Mouse (Mus musculus): ENCODE measurements around the gene Gm26741. TPM values are rescaled to one million over a fixed set of nuclear protein-coding genes. Genes with fewer than 3 reads are reported as not detected.
"Not testable (repeated sequence)": the region's sequence is repeated elsewhere in the genome, so short reads cannot be mapped to it uniquely, and the experiment has no call there.

Gene Gm26741
- total RNA-seq (2014; rRNA removed) (not detected in 2 replicates), polyA plus RNA-seq (2015; fragmentation: Nextera tagmentation; extraction: Ambion mirVana) (not detected in 2 replicates)

- DNase-seq (ENCODE audit: low spot score), result no peak
- no peak for TF ChIP-seq CTCF (IDR thresholded peaks at IDR 0.05)
- H3K9me3 ChIP-seq (ENCODE audit: low read length), result no peaks in the 10 kb centered on the region
- no peak within 1 kb of the TSS for H3K27ac ChIP-seq (ENCODE audit: low read depth, low read length)
- no peaks in the 10 kb centered on the region for H3K4me1 ChIP-seq (ENCODE audit: insufficient read depth, low read length)
- H3K4me3 ChIP-seq (ENCODE audit: low read depth, low read length), result no peak within 1 kb of the TSS
- H3K36me3 ChIP-seq (ENCODE audit: insufficient read depth, low read length), result no peaks in the 10 kb centered on the region
- no peaks in the 10 kb centered on the region for H3K27me3 ChIP-seq (ENCODE audit: insufficient read depth, low read length)
- 90% methylated on average over 2 of the region's 2 CpGs for WGBS
- H3K9ac ChIP-seq (replicated peaks; ENCODE audit: low read length, poor library complexity, severe bottlenecking), result no peak within 1 kb of the TSS
- no peak within 1 kb of the TSS for H3K4me2 ChIP-seq (ENCODE audit: low read depth, low read length, poor library complexity, severe bottlenecking)
- no peak for ATAC-seq (ENCODE audit: low FRiP score)
Observed at GRCm38 (mm10) chr10:52358467-52358866, at the start of gene Gm26741. Gene Gm26741, plus strand, starts transcription at chr10:52358767.

- Histone ChIP-seq H3K4me1 (ENCODE audit: insufficient read depth, low read length) (no peaks in the 10 kb centered on the region), H3K36me3 (ENCODE audit: insufficient read depth, low read length) (no peaks in the 10 kb centered on the region), H3K9me3 (ENCODE audit: low read length) (no peaks in the 10 kb centered on the region), H3K27me3 (ENCODE audit: insufficient read depth, low read length) (no peaks in the 10 kb centered on the region), H3K9ac (replicated peaks; ENCODE audit: low read length, poor library complexity, severe bottlenecking) (no peak overlapping the region), H3K4me3 (ENCODE audit: low read depth, low read length) (no peak overlapping the region), H3K4me2 (ENCODE audit: low read depth, low read length, poor library complexity, severe bottlenecking) (no peak overlapping the region), H3K27ac (ENCODE audit: low read depth, low read length) (no peak overlapping the region)
- 81% methylated on average over 8 of the region's 8 CpGs for WGBS
- DNase-seq (ENCODE audit: low spot score), result no peak
- no peak for TF ChIP-seq CTCF (IDR thresholded peaks at IDR 0.05)
- no peak for ATAC-seq (ENCODE audit: low FRiP score)
Observed at GRCm38 (mm10) chr10:52309196-52309595, 49.4 kb upstream of the Gm26741 start.

GRCm38 (mm10) chr10:52319506-52320286 is 38.9 kb upstream of the Gm26741 start:
- Histone ChIP-seq H3K9ac (replicated peaks; ENCODE audit: low read length, poor library complexity, severe bottlenecking) (no peak overlapping the region), H3K36me3 (ENCODE audit: insufficient read depth, low read length) (peaks cover 6% of the 10 kb centered on the region; the same call in 1 of the 2 replicates), H3K27ac (ENCODE audit: low read depth, low read length) (no peak overlapping the region), H3K4me1 (ENCODE audit: insufficient read depth, low read length) (no peaks in the 10 kb centered on the region), H3K4me2 (ENCODE audit: low read depth, low read length, poor library complexity, severe bottlenecking) (no peak overlapping the region), H3K9me3 (ENCODE audit: low read length) (no peaks in the 10 kb centered on the region), H3K27me3 (ENCODE audit: insufficient read depth, low read length) (no peaks in the 10 kb centered on the region), H3K4me3 (ENCODE audit: low read depth, low read length) (no peak overlapping the region)
- WGBS, result 93% methylated on average over 28 of the region's 28 CpGs
- no peak for TF ChIP-seq CTCF (IDR thresholded peaks at IDR 0.05)
- DNase-seq (ENCODE audit: low spot score) (no peak), ATAC-seq (ENCODE audit: low FRiP score) (no peak)

- TF ChIP-seq CTCF (IDR thresholded peaks at IDR 0.05), result no peak
- Histone ChIP-seq H3K4me1 (ENCODE audit: insufficient read depth, low read length) (no peaks in the 10 kb centered on the region), H3K9me3 (ENCODE audit: low read length) (no peaks in the 10 kb centered on the region), H3K4me2 (ENCODE audit: low read depth, low read length, poor library complexity, severe bottlenecking) (no peak overlapping the region), H3K27ac (ENCODE audit: low read depth, low read length) (no peak overlapping the region), H3K36me3 (ENCODE audit: insufficient read depth, low read length) (peaks cover 6% of the 10 kb centered on the region; the same call in 1 of the 2 replicates), H3K4me3 (ENCODE audit: low read depth, low read length) (no peak overlapping the region), H3K9ac (replicated peaks; ENCODE audit: low read length, poor library complexity, severe bottlenecking) (no peak overlapping the region), H3K27me3 (ENCODE audit: insufficient read depth, low read length) (no peaks in the 10 kb centered on the region)
- WGBS, result 93% methylated on average over 3 of the region's 3 CpGs
- ATAC-seq (ENCODE audit: low FRiP score), result no peak
- no peak for DNase-seq (ENCODE audit: low spot score)
Observed at GRCm38 (mm10) chr10:52321918-52322317, 36.6 kb upstream of the Gm26741 start.

GRCm38 (mm10) chr10:52331007-52331406 is 27.6 kb upstream of the Gm26741 start:
- Histone ChIP-seq H3K9me3 (ENCODE audit: low read length) (no peaks in the 10 kb centered on the region), H3K4me2 (ENCODE audit: low read depth, low read length, poor library complexity, severe bottlenecking) (no peak overlapping the region), H3K36me3 (ENCODE audit: insufficient read depth, low read length) (peaks cover 3% of the 10 kb centered on the region; the same call in 1 of the 2 replicates), H3K9ac (replicated peaks; ENCODE audit: low read length, poor library complexity, severe bottlenecking) (no peak overlapping the region), H3K27ac (ENCODE audit: low read depth, low read length) (no peak overlapping the region), H3K4me1 (ENCODE audit: insufficient read depth, low read length) (no peaks in the 10 kb centered on the region), H3K27me3 (ENCODE audit: insufficient read depth, low read length) (no peaks in the 10 kb centered on the region), H3K4me3 (ENCODE audit: low read depth, low read length) (no peak overlapping the region)
- DNase-seq (ENCODE audit: low spot score) (peak; percentile 68), ATAC-seq (ENCODE audit: low FRiP score) (no peak)
- 3% methylated on average over 1 of the region's 1 CpGs for WGBS
- peak; percentile 87 for TF ChIP-seq CTCF (IDR thresholded peaks at IDR 0.05)

- not testable (repeated sequence) for H3K4me2 ChIP-seq (ENCODE audit: low read depth, low read length, poor library complexity, severe bottlenecking); H3K4me1 ChIP-seq (ENCODE audit: insufficient read depth, low read length); H3K9me3 ChIP-seq (ENCODE audit: low read length); H3K9ac ChIP-seq (replicated peaks; ENCODE audit: low read length, poor library complexity, severe bottlenecking); H3K4me3 ChIP-seq (ENCODE audit: low read depth, low read length); H3K27ac ChIP-seq (ENCODE audit: low read depth, low read length); ATAC-seq (ENCODE audit: low FRiP score); H3K27me3 ChIP-seq (ENCODE audit: insufficient read depth, low read length); DNase-seq (ENCODE audit: low spot score)
- WGBS, result 96% methylated on average over 4 of the region's 4 CpGs
- peak; percentile 29; the same call in 1 of the 2 replicates for TF ChIP-seq CTCF (IDR thresholded peaks at IDR 0.05)
- peaks cover 26% of the 10 kb centered on the region for H3K36me3 ChIP-seq (ENCODE audit: insufficient read depth, low read length)
Observed at GRCm38 (mm10) chr10:52343324-52343723, 15.2 kb upstream of the Gm26741 start.
